Comparison of ENCODE assay signal across 26 mouse cellular contexts in genomic region chr2:102956108-102956857, GRCm38 (mm10). TPM values are rescaled to one million over a fixed set of nuclear protein-coding genes. Genes with fewer than 3 reads are reported as not detected.
DNase-seq lines count a peak whose midpoint lies in the region; ATAC-seq lines count a peak whose summit lies in the region.
"Had no signal": no experiment of that assay in that cellular context is flagged by ENCODE, and none has a peak within 500 bp of the region (broad histone marks: within the 10 kb centered on the region; RNA-seq: fewer than 3 reads in every experiment).

No protein-coding gene starts in this region.

- peaks cover 14% of the 10 kb centered on the region for H3K4me1 ChIP-seq in limb, embryonic 13.5 days
- H3K4me1 ChIP-seq in limb, embryonic 10.5 days: 0 out of 2 replicates have a peak, but pooled peaks cover 3% of the 10 kb centered on the region
- peaks cover 2% of the 10 kb centered on the region; the same call in 1 of the 2 replicates for H3K4me1 ChIP-seq in embryonic facial prominence, embryonic 14.5 days (ENCODE audit: control insufficient read depth, insufficient read depth, low read length)
- H3K4me1 ChIP-seq in limb, embryonic 15.5 days: peaks cover 10% of the 10 kb centered on the region
- no peaks in the 10 kb centered on the region for H3K4me1 ChIP-seq in kidney, embryonic 14.5 days (ENCODE audit: control insufficient read depth, insufficient read depth, low read length)
- H3K4me1 ChIP-seq: forebrain, embryonic 13.5 days; hindbrain, embryonic 13.5 days; liver, embryonic 12.5 days; neural tube, embryonic 13.5 days; stomach, embryonic 15.5 days had no signal

- H3K36me3 ChIP-seq in limb, embryonic 13.5 days: no peaks in the 10 kb centered on the region
- no peaks in the 10 kb centered on the region for H3K36me3 ChIP-seq in limb, embryonic 10.5 days
- no peaks in the 10 kb centered on the region for H3K36me3 ChIP-seq in embryonic facial prominence, embryonic 14.5 days (ENCODE audit: control insufficient read depth, insufficient read depth, low read length)
- H3K36me3 ChIP-seq in limb, embryonic 15.5 days: no peaks in the 10 kb centered on the region
- H3K36me3 ChIP-seq in kidney, embryonic 14.5 days (ENCODE audit: control insufficient read depth, insufficient read depth, low read length): no peaks in the 10 kb centered on the region
- H3K36me3 ChIP-seq: embryonic facial prominence, embryonic 13.5 days; heart, embryonic 12.5 days; hindbrain, embryonic 13.5 days; liver, embryonic 12.5 days; midbrain, embryonic 10.5 days; neural tube, embryonic 13.5 days; stomach, embryonic 15.5 days had no signal

- H3K9ac ChIP-seq in limb, embryonic 13.5 days: no peak overlapping the region
- no peak overlapping the region for H3K9ac ChIP-seq in embryonic facial prominence, embryonic 14.5 days (ENCODE audit: low read depth, low read length)
- no peak overlapping the region for H3K9ac ChIP-seq in limb, embryonic 15.5 days
- no peak overlapping the region for H3K9ac ChIP-seq in kidney, embryonic 14.5 days (ENCODE audit: low read depth, low read length)
- H3K9ac ChIP-seq: embryonic facial prominence, embryonic 13.5 days; forebrain, embryonic 13.5 days; heart, embryonic 12.5 days; hindbrain, embryonic 13.5 days; liver, embryonic 12.5 days; liver, postnatal 0 days; neural tube, embryonic 13.5 days; stomach, embryonic 15.5 days had no signal

- H3K27me3 ChIP-seq in limb, embryonic 13.5 days: no peaks in the 10 kb centered on the region
- H3K27me3 ChIP-seq in limb, embryonic 10.5 days (ENCODE audit: low read depth, poor library complexity, severe bottlenecking): no peaks in the 10 kb centered on the region
- H3K27me3 ChIP-seq in embryonic facial prominence, embryonic 14.5 days (replicated peaks; ENCODE audit: control insufficient read depth, insufficient read depth, low read length): no peaks in the 10 kb centered on the region
- H3K27me3 ChIP-seq in limb, embryonic 15.5 days: no peaks in the 10 kb centered on the region
- H3K27me3 ChIP-seq in kidney, embryonic 14.5 days (ENCODE audit: control insufficient read depth, insufficient read depth, low read length): no peaks in the 10 kb centered on the region
- H3K27me3 ChIP-seq: CH12.LX; embryonic facial prominence, embryonic 13.5 days; forebrain, embryonic 13.5 days; hindbrain, embryonic 13.5 days; liver, embryonic 12.5 days; neural tube, embryonic 13.5 days; stomach, embryonic 15.5 days had no signal

- WGBS in limb, embryonic 13.5 days: 57% methylated on average over 7 of the region's 7 CpGs
- 74% methylated on average over 7 of the region's 7 CpGs for WGBS in limb, embryonic 10.5 days
- WGBS in embryonic facial prominence, embryonic 14.5 days: 53% methylated on average over 7 of the region's 7 CpGs
- 45% methylated on average over 7 of the region's 7 CpGs for WGBS in limb, embryonic 15.5 days
- 71% methylated on average over 7 of the region's 7 CpGs for WGBS in kidney, embryonic 14.5 days

- peak; percentile 66 for ATAC-seq in limb, embryonic 13.5 days (ENCODE audit: low FRiP score, low read depth)
- ATAC-seq in embryonic facial prominence, embryonic 14.5 days (ENCODE audit: low read depth): no peak; the same call in 1 of the 2 replicates
- peak; percentile 79 for ATAC-seq in limb, embryonic 15.5 days (ENCODE audit: insufficient number of reproducible peaks, low FRiP score, low TSS enrichment, low read depth)
- ATAC-seq in kidney, embryonic 14.5 days (ENCODE audit: low FRiP score, low TSS enrichment): no peak
- ATAC-seq: forebrain, embryonic 13.5 days; liver, embryonic 12.5 days; liver, postnatal 0 days had no signal

- H3K27ac ChIP-seq in limb, embryonic 13.5 days: no peak overlapping the region
- H3K27ac ChIP-seq in limb, embryonic 10.5 days: no peak overlapping the region
- no peak overlapping the region for H3K27ac ChIP-seq in embryonic facial prominence, embryonic 14.5 days (replicated peaks; ENCODE audit: low read depth, low read length)
- no peak overlapping the region for H3K27ac ChIP-seq in limb, embryonic 15.5 days
- no peak overlapping the region for H3K27ac ChIP-seq in kidney, embryonic 14.5 days (ENCODE audit: low read depth, low read length)
- H3K27ac ChIP-seq: embryonic facial prominence, embryonic 13.5 days; forebrain, embryonic 13.5 days; gastrocnemius, adult 2 months; heart, adult 2 months; hindbrain, embryonic 13.5 days; kidney, postnatal 0 days; liver, embryonic 12.5 days; midbrain, embryonic 10.5 days; neural tube, embryonic 13.5 days; stomach, embryonic 15.5 days had no signal

- no peak for DNase-seq in limb, embryonic 10.5 days (ENCODE audit: low spot score)
- DNase-seq in 3T3-L1 (ENCODE audit: low read depth, low spot score): peak; percentile 54
- DNase-seq in embryonic facial prominence, embryonic 14.5 days (ENCODE audit: low spot score): peak; percentile 66
- no peak for DNase-seq in adrenal gland, postnatal 4 days (ENCODE audit: low spot score in 2 of 2)
- DNase-seq: adrenal gland, adult 8-10 months; cerebellum, adult 8-10 months; cerebellum, postnatal 25 days; heart, adult 2 months; heart, postnatal 4 days; kidney, adult 18-20 months; kidney, postnatal 4 days; liver, postnatal 0 days had no signal

- H3K4me2 ChIP-seq in limb, embryonic 13.5 days (replicated peaks): no peak overlapping the region
- no peak overlapping the region for H3K4me2 ChIP-seq in embryonic facial prominence, embryonic 14.5 days (ENCODE audit: low read depth, low read length)
- H3K4me2 ChIP-seq in limb, embryonic 15.5 days: no peak overlapping the region
- H3K4me2 ChIP-seq in kidney, embryonic 14.5 days (replicated peaks; ENCODE audit: low read depth, low read length): no peak overlapping the region
- H3K4me2 ChIP-seq: embryonic facial prominence, embryonic 13.5 days; forebrain, embryonic 13.5 days; heart, embryonic 12.5 days; hindbrain, embryonic 13.5 days; liver, embryonic 12.5 days; neural tube, embryonic 13.5 days; stomach, embryonic 15.5 days had no signal

- no peaks in the 10 kb centered on the region for H3K9me3 ChIP-seq in limb, embryonic 13.5 days
- H3K9me3 ChIP-seq in limb, embryonic 10.5 days (replicated peaks): no peaks in the 10 kb centered on the region
- no peaks in the 10 kb centered on the region for H3K9me3 ChIP-seq in embryonic facial prominence, embryonic 14.5 days (ENCODE audit: control insufficient read depth, low read length)
- H3K9me3 ChIP-seq in limb, embryonic 15.5 days: no peaks in the 10 kb centered on the region
- H3K9me3 ChIP-seq in kidney, embryonic 14.5 days (ENCODE audit: control insufficient read depth, low read length): no peaks in the 10 kb centered on the region
- H3K9me3 ChIP-seq: embryonic facial prominence, embryonic 13.5 days; forebrain, embryonic 13.5 days; heart, embryonic 12.5 days; hindbrain, embryonic 13.5 days; liver, embryonic 12.5 days; midbrain, embryonic 10.5 days; neural tube, embryonic 13.5 days; stomach, embryonic 15.5 days had no signal

- H3K4me3 ChIP-seq in limb, embryonic 13.5 days: no peak overlapping the region
- H3K4me3 ChIP-seq in limb, embryonic 10.5 days: no peak overlapping the region
- no peak overlapping the region for H3K4me3 ChIP-seq in embryonic facial prominence, embryonic 14.5 days (ENCODE audit: low read depth, low read length)
- H3K4me3 ChIP-seq in limb, embryonic 15.5 days: no peak overlapping the region
- H3K4me3 ChIP-seq in kidney, embryonic 14.5 days (ENCODE audit: low read length): no peak overlapping the region
- H3K4me3 ChIP-seq: embryonic facial prominence, embryonic 13.5 days; forebrain, embryonic 13.5 days; gastrocnemius, adult 2 months; heart, adult 2 months; heart, embryonic 12.5 days; hindbrain, embryonic 13.5 days; liver, embryonic 12.5 days; midbrain, embryonic 10.5 days; neural tube, embryonic 13.5 days; stomach, embryonic 15.5 days had no signal

RNA-seq across cellular contexts. Expression of gene Cd44, which starts 54.8 kb away (rescaled TPM):
- polyA plus RNA-seq in limb, embryonic 13.5 days (2015; fragmentation: Nextera tagmentation; extraction: Ambion mirVana): 11.7 and 13.0 TPM in 2 replicates
- 3.2 and 3.4 TPM in 2 replicates for polyA plus RNA-seq in limb, embryonic 10.5 days (2016; fragmentation: Nextera tagmentation; extraction: Ambion mirVana)
- polyA plus RNA-seq in embryonic facial prominence, embryonic 14.5 days (2014; fragmentation: Nextera tagmentation; extraction: Ambion mirVana): 49.8 and 57.3 TPM in 2 replicates
- 50.2 and 63.0 TPM in 2 replicates for polyA plus RNA-seq in limb, embryonic 15.5 days (2015; fragmentation: Nextera tagmentation; extraction: Ambion mirVana)
- 10 to 100 TPM; 29.4 to 33.4 TPM for total RNA-seq in adrenal gland, postnatal 4 days (2021)
- polyA plus RNA-seq in kidney, embryonic 14.5 days (2014; fragmentation: Nextera tagmentation; extraction: Ambion mirVana): 3.2 and 4.0 TPM in 2 replicates

Comparison
In these comparisons a context has a peak if more than half of its experiments do, and no peak if none do; other contexts are left out.
1. ATAC-seq: peak in limb, embryonic 13.5 days (single experiment) and limb, embryonic 15.5 days (single experiment); none in embryonic facial prominence, embryonic 14.5 days (single experiment) and kidney, embryonic 14.5 days (single experiment).
2. DNase-seq: peak in 3T3-L1 (single experiment) and embryonic facial prominence, embryonic 14.5 days (single experiment); none in limb, embryonic 10.5 days (single experiment) and adrenal gland, postnatal 4 days (0 of 2).